Mouse (Mus musculus) G1E (cell line): ENCODE measurements at regions not wholly inside any gene's neighbourhood (a gene's known extent, or its start where the extent isn't known, plus 50 kb on each side); places are given as distances from the start of the nearest gene placed in this dataset.

Experiments
- CTCF ChIP-seq: IDR thresholded peaks from 2 replicates; pipeline ENCODE4 v1.5.1; 2012; ENCODE audit warnings: low read depth, low read length, inconsistent platforms, mixed read lengths
- GATA1 ChIP-seq: IDR thresholded peaks from 2 replicates; pipeline ENCODE4 v1.6.1; 2012; ENCODE audit warnings: borderline replicate concordance, low read length, inconsistent platforms, mixed read lengths
- TAL1 ChIP-seq: conservative IDR thresholded peaks from 2 replicates; pipeline ENCODE4 v1.6.1; 2012; ENCODE audit warnings: low read depth, low read length, inconsistent platforms, mixed read lengths

GRCm38 (mm10) chr17:61176586-61176985 is 1704.5 kb downstream of the Efna5 start:
- TF ChIP-seq GATA1 (no peak), CTCF (no peak), TAL1 (no peak)
